Mouse (Mus musculus) cerebellum, adult 11-12 months (tissue): ENCODE results near the gene Guca2b.
"Not testable (repeated sequence)": the region's sequence is repeated elsewhere in the genome, so short reads cannot be mapped to it uniquely, and the experiment has no call there.

Experiments used
- DNase-seq: peaks from one replicate; pipeline ENCODE4 v3.0.0; 2022

Guca2b gene

GRCm38 (mm10) chr4:119642666-119643065, 16.1 kb downstream of the Guca2b start:
- DNase-seq, result no peak

- DNase-seq, result no peak
These were observed 20.1 kb downstream of the Guca2b start for GRCm38 (mm10) chr4:119638656-119639055.

GRCm38 (mm10) chr4:119637946-119638345, 20.8 kb downstream of the Guca2b start:
- DNase-seq, result no peak

- DNase-seq, result no peak
These were observed 21.4 kb downstream of the Guca2b start, which contains the start of gene Guca2a for GRCm38 (mm10) chr4:119637176-119637845. Guca2a (plus strand) TSS chr4:119637704.

GRCm38 (mm10) chr4:119636731-119637130, 22.0 kb downstream of the Guca2b start:
- no peak for DNase-seq

GRCm38 (mm10) chr4:119635686-119636085, 23.1 kb downstream of the Guca2b start:
- DNase-seq, result no peak

- no peak for DNase-seq
These were observed 23.7 kb downstream of the Guca2b start for GRCm38 (mm10) chr4:119634908-119635660.

GRCm38 (mm10) chr4:119633948-119634347, 24.8 kb downstream of the Guca2b start:
- no peak for DNase-seq

- no peak for DNase-seq
These were observed 25.4 kb downstream of the Guca2b start for GRCm38 (mm10) chr4:119633342-119633741.

- DNase-seq, result no peak
These were observed 26.0 kb downstream of the Guca2b start for GRCm38 (mm10) chr4:119632721-119633120.

GRCm38 (mm10) chr4:119631115-119631919, 27.4 kb downstream of the Guca2b start:
- DNase-seq, result no peak

- DNase-seq, result not testable (repeated sequence)
These were observed 30.4 kb downstream of the Guca2b start for GRCm38 (mm10) chr4:119628363-119628762.

GRCm38 (mm10) chr4:119627317-119627716, 31.4 kb downstream of the Guca2b start:
- no peak for DNase-seq

GRCm38 (mm10) chr4:119626876-119627275, 31.9 kb downstream of the Guca2b start:
- no peak for DNase-seq

- DNase-seq, result no peak
These were observed 32.6 kb downstream of the Guca2b start for GRCm38 (mm10) chr4:119626081-119626645.

- no peak for DNase-seq
These were observed 44.0 kb downstream of the Guca2b start for GRCm38 (mm10) chr4:119614724-119615123.

- DNase-seq, result no peak
These were observed 44.7 kb downstream of the Guca2b start for GRCm38 (mm10) chr4:119614078-119614477.

- DNase-seq, result no peak
These were observed 49.3 kb downstream of the Guca2b start for GRCm38 (mm10) chr4:119609488-119609887.
